Mouse (Mus musculus): ENCODE data around the gene Gm3625. TPM values are rescaled to one million over a fixed set of nuclear protein-coding genes. Genes with fewer than 3 reads are reported as not detected.

Gene Gm3625
- polyA plus RNA-seq (2017; shearing (Covaris generic)) = not detected

DNA sequence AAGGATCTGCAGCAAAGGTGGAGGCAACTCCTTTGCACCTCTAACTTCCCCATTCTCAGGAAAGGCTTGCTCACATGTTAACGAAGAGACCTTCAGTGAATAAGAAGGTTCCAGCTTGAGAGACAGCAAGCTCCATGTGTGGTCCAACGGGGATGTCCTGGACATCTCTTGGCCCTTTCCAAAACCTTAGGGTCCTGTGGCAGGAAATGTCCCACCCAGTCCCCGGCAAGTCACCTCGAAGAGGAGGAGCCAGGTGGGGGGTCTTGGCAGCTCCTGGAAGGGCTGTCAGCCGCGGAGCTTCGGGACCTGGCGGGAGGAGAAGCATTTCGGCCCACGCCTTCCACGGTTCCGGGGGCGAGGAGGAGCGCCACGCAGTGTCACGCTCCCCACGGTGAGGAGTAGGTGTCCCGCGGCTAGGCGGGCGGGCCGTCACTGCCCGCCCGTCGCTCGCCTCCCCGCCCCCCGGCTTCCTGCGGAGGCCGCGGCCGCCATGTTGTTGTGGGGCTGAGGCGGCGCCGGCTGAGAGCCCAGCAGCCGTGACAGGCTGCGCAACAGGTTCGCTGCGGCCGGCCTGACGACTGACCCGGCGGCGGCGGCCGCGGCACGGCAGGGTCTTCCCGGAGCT is at the start of gene Gm3625, which contains the start of gene Itsn2:
Gene Gm3625 (minus strand): TSS at position 387 of the 625 bp plus-strand sequence.
Gene Itsn2 (plus strand): TSS at position 98 of the 625 bp plus-strand sequence.

Other genes with a start within 250 kb of the Gm3625 start
- gene Ncoa1, start 115.7 kb downstream of the Gm3625 start, polyA plus RNA-seq (2017; shearing (Covaris generic)) = 10 to 100 TPM; 54.7 to 67.1 TPM
- 100 to 1,000 TPM; 150 to 164 TPM for gene Itsn2, start 289 bp downstream of the Gm3625 start, polyA plus RNA-seq (2017; shearing (Covaris generic))
- gene Fam228a, start 145.5 kb upstream of the Gm3625 start, polyA plus RNA-seq (2017; shearing (Covaris generic)) = under 1 TPM; 0.25 to 0.94 TPM
- under 1 TPM in 1 of 2 experiments, not detected in 1; 0.25 TPM for gene Pfn4, start 176.1 kb upstream of the Gm3625 start, polyA plus RNA-seq (2017; shearing (Covaris generic))
- 1 to 10 TPM in 1 of 2 experiments, under 1 TPM in 1; 0.43 to 1.0 TPM for gene Fam228b, start 176.3 kb upstream of the Gm3625 start, polyA plus RNA-seq (2017; shearing (Covaris generic))
- 100 to 1,000 TPM; 373 to 386 TPM for gene Sf3b6, start 224.6 kb upstream of the Gm3625 start, polyA plus RNA-seq (2017; shearing (Covaris generic))
- gene Fkbp1b, start 248.7 kb upstream of the Gm3625 start, polyA plus RNA-seq (2017; shearing (Covaris generic)) = not detected

Measured in inflammation-experienced regulatory T-cells (primary cell).